Mouse (Mus musculus) spleen, postnatal 14 days (tissue): ENCODE measurements around the gene Olfr763.
"Not testable (repeated sequence)": the region's sequence is repeated elsewhere in the genome, so short reads cannot be mapped to it uniquely, and the experiment has no call there.

Experiments
- DNase-seq, 2 experiments: peaks; one replicate each; pipeline ENCODE4 v3.0.0; 2021 to 2022; ENCODE audit warnings: low spot score in 2 of 2

The Olfr763 gene

DNA sequence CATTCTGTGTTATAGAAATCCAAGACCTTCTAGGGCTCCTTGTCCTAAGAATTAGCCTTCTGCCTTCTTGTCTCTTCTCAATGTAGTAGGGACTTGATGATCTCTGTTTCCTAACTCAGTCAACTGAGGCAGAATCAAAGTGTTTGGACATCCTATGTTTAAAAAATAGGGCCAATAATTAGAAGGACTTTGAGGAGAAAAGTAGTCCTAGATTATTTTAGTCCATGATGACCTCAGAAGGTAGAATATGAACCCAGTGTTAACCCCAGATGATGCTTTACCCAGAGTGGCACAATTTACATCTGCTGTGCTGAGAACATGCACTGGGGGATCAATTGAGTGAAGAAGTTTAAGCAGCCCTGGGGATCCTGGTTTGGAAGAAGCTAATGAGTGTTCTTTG lies 39.3 kb downstream of the Olfr763 start, which contains the start of gene Olfr765:
Gene Olfr765, minus strand, starts transcription at position 101 of the 400 bp plus-strand sequence.
- not testable (repeated sequence) for DNase-seq
